Mouse (Mus musculus) liver, adult 2 months (tissue): ENCODE measurements around the gene Atp6v0c. TPM values are rescaled to one million over a fixed set of nuclear protein-coding genes. Genes with fewer than 3 reads are reported as not detected.

Experiments used
- DNase-seq: peaks from one replicate; pipeline ENCODE4 v3.0.0-alpha.2; 2011; ENCODE audit warnings: low read depth, low spot score; ENCODE audit errors: extremely low read depth
- H3K27ac ChIP-seq: fragments of 200-500 bp; replicated peaks from 2 replicates; pipeline ENCODE4 v1.5.1; 2012; ENCODE audit warnings: low read depth, mild to moderate bottlenecking, control low read depth, inconsistent platforms, low read length; ENCODE audit not compliant: insufficient read depth
- H3K27me3 ChIP-seq: fragments of 200-500 bp; 2 replicates; pipeline ENCODE4 v1.6.1; 2012; ENCODE audit warnings: mild to moderate bottlenecking, moderate library complexity, low read length, inconsistent platforms; ENCODE audit not compliant: control insufficient read depth, insufficient read depth
- H3K36me3 ChIP-seq: fragments of 200-500 bp; 2 replicates; pipeline ENCODE4 v1.6.1; 2012; ENCODE audit warnings: low read length, inconsistent platforms; ENCODE audit not compliant: control insufficient read depth, insufficient read depth
- H3K4me1 ChIP-seq: fragments of 200-500 bp; 2 replicates; pipeline ENCODE4 v1.6.1; 2011; ENCODE audit warnings: low read length; ENCODE audit not compliant: control insufficient read depth, insufficient read depth
- H3K4me3 ChIP-seq: fragments of 200-500 bp; 2 replicates; pipeline ENCODE4 v1.5.1; 2011; ENCODE audit warnings: low read depth, mild to moderate bottlenecking, control low read depth, low read length, moderate library complexity; ENCODE audit not compliant: insufficient read depth
- H3K79me2 ChIP-seq: fragments of 200-500 bp; 2 replicates; pipeline ENCODE4 v1.6.1; 2012; ENCODE audit warnings: inconsistent platforms, mild to moderate bottlenecking, low read length, moderate library complexity; ENCODE audit not compliant: control insufficient read depth, insufficient read depth
- H3K9ac ChIP-seq: fragments of 200-500 bp; 2 replicates; pipeline ENCODE4 v1.6.1; 2012; ENCODE audit warnings: low read depth, mild to moderate bottlenecking, control low read depth, inconsistent platforms, low read length
- CTCF ChIP-seq: fragments of 200-500 bp; IDR thresholded peaks from 2 replicates; pipeline ENCODE4 v1.5.1; 2011; ENCODE audit warnings: low read depth, low read length, control low read depth
- POLR2A ChIP-seq: fragments of 200-500 bp; IDR thresholded peaks from 2 replicates; pipeline ENCODE4 v1.6.1; 2011; ENCODE audit warnings: low read length, control low read depth; ENCODE audit not compliant: insufficient read depth; ENCODE audit errors: extremely low read depth
- WGBS: fragments of 180-500 bp; shearing (Covaris S2); methylation state at CpG from one replicate; pipeline ENCODE4 v1.1.7; 2018; 5-methylcytosine and 5-hydroxymethylcytosine counted together
- polyA plus RNA-seq: library from polyadenylated mRNA; depleted of rRNA; stranded (reverse); fragments of >200 nt; gene quantifications from 2 replicates; pipeline ENCODE4 v1.2.3, GENCODE M21; 2012
- total RNA-seq: library from RNA; depleted of rRNA; stranded (reverse); fragments of >200 nt; gene quantifications from 2 replicates; pipeline ENCODE4 v1.2.3, GENCODE M21; 2014

Atp6v0c gene
- total and polyA plus RNA-seq, 2 experiments = 40.0 to 644 TPM

DNA sequence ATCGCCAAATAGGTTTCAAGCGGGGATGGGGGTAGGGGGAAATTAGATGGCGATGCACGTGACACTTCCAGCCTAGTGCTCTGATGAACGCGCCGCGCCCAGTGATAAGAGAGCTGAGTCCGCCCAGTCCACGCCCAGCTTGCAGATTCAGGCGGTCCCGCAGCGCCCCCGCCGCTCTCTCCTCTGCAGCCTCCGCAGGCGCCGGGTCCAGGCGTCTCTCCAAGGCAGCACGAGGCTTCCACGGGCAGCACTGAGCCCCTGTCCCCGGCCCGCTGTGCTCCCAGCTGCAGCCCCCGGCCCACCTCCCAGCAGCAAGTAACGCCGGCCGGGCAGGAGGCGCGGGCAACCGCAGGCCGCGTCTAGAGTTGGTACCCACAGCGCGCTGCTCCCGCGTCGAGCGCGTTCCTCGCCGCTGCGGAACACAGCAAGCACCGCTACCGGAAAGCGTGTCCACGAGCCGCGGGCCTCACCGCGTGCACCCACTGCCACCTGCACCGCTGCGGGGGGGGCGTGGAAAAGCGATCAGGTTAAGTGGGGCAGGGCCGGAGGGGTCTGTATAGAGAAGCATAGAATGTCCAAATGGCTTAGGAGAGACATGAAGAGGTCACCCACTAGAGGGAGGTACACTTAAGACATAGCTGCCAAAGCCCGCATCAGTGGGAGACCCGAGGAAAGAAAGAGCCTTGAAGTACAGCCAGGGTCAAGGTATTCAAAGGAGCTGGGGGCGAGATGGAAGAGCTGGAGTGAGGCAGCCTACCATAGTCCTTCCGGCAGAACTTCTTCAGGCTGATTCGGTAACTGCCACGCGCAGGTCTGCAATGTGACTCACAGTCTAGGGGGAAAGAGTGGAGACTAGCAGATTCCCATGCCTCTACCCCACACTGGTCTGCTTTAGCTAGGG is 37.2 kb upstream of the Atp6v0c start:
- WGBS = 31% methylated on average over 61 of the region's 62 CpGs
- TF ChIP-seq CTCF (no peak), POLR2A (no peak)
- H3K36me3 ChIP-seq = no peaks in the 10 kb centered on the region
- H3K79me2 ChIP-seq = peaks cover 19% of the 10 kb centered on the region; the same call in 1 of the 2 replicates
- H3K4me3 ChIP-seq = peak overlapping the region; percentile 24; the same call in 1 of the 2 replicates
- peak overlapping the region; percentile 54 for H3K9ac ChIP-seq
- DNase-seq = no peak
- no peak overlapping the region for H3K27ac ChIP-seq
- peaks cover 44% of the 10 kb centered on the region for H3K4me1 ChIP-seq
- no peaks in the 10 kb centered on the region for H3K27me3 ChIP-seq

DNA sequence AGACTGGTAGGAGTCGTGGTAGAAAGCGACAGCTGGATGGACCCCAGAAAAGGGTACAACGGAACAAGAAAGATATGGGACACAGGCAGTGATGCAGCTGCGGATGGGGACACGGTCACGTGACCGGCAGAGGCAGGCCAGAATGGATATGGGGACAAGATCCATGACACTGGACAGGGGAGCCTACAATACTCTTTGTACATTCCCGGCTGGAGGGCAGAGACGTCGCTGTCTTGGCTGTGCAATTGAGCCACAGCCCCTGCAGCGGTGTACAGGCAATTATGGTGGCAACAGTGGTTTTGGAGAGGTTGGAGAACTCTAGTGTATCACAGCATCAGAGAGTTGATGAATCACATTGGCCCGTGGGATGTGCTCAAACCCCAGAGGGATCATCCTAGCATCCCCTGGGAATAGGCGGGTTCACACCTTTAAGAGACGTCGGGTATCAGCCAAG is 36.4 kb upstream of the Atp6v0c start:
- peak overlapping the region; percentile 17 for H3K27ac ChIP-seq
- H3K36me3 ChIP-seq = no peaks in the 10 kb centered on the region

DNA sequence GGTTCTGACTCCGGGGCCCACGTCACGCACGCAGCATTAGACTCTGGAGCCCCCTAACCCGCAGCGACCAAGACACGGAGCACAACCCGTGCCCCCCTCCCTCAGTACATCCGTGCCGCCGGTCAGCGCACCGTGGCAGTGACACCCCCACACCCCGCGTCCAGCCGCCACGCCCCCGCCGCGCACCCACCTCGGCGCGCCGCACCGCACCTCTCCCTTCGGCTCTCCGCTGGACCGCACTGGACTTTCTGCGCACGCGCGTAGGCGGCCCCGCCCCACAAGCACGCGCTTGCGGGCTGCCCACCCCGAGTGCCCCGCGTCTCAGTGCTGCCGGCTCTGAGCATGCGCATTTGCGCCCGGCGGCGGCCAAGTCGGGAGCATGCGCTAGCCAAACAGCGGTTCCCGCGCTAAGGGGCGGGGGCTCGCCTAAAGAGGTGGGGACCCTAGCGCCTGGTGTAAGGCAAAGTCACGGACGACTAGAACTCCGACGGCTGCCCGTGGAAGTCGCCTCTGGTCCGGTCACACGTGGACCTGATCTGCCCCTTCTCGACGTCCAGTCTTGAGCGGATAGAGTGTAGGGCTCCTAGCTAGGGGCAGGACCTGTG is 35.9 kb upstream of the Atp6v0c start, which contains the start of gene Tbc1d24:
Gene Tbc1d24, minus strand, starts transcription at position 279 of the 605 bp plus-strand sequence.
- Histone ChIP-seq H3K9ac (peak within 1 kb of the TSS; percentile 95), H3K36me3 (no peaks in the 10 kb centered on the region), H3K27ac (peak within 1 kb of the TSS; percentile 72), H3K27me3 (no peaks in the 10 kb centered on the region), H3K79me2 (peaks cover 19% of the 10 kb centered on the region; the same call in 1 of the 2 replicates), H3K4me1 (peaks cover 34% of the 10 kb centered on the region), H3K4me3 (peak within 1 kb of the TSS; percentile 82)
- peak; percentile 69 for DNase-seq
- WGBS = under 1% methylated on average over 65 of the region's 65 CpGs
- TF ChIP-seq CTCF (no peak), POLR2A (peak; percentile 51; the same call in 1 of the 2 replicates)

More for the DNA sequence above, 36.4 kb upstream of the Atp6v0c start:
- Histone ChIP-seq H3K79me2 (peaks cover 19% of the 10 kb centered on the region; the same call in 1 of the 2 replicates), H3K4me1 (peaks cover 39% of the 10 kb centered on the region), H3K27me3 (no peaks in the 10 kb centered on the region), H3K9ac (peak overlapping the region; percentile 95), H3K4me3 (peak overlapping the region; percentile 82; the same call in 1 of the 2 replicates)
- 13% methylated on average over 15 of the region's 15 CpGs for WGBS
- 0 out of 2 replicates have a peak, but pooled peaks have one; percentile 4 for TF ChIP-seq POLR2A
- TF ChIP-seq CTCF = no peak
- DNase-seq = no peak

DNA sequence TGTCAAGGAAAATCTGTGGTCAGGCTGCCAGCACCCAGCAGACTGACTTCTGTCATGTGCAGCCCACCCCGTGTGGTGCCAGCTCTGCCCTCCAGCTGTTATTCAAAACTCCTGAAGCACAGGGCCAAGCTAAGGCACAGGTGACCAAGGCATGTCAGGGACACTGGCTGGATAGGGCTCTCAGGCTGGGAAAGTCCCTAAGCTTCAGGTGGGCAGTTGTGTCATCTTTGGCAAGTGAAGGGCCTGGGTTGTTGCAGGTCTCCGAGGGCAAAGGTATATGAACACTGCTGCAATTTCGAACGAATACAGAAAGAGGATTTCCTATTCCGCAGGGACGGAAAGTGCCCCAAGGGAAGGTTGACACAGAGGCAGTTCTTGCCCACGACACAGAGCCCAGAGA is 35.3 kb upstream of the Atp6v0c start:
- Histone ChIP-seq H3K36me3 (no peaks in the 10 kb centered on the region), H3K4me1 (peaks cover 29% of the 10 kb centered on the region), H3K27ac (peak overlapping the region; percentile 72), H3K79me2 (peaks cover 22% of the 10 kb centered on the region; the same call in 1 of the 2 replicates), H3K4me3 (peak overlapping the region; percentile 82), H3K9ac (peak overlapping the region; percentile 95), H3K27me3 (no peaks in the 10 kb centered on the region)
- TF ChIP-seq CTCF = no peak
- TF ChIP-seq POLR2A = no peak
- 3% methylated on average over 7 of the region's 7 CpGs for WGBS
- peak; percentile 70 for DNase-seq

DNA sequence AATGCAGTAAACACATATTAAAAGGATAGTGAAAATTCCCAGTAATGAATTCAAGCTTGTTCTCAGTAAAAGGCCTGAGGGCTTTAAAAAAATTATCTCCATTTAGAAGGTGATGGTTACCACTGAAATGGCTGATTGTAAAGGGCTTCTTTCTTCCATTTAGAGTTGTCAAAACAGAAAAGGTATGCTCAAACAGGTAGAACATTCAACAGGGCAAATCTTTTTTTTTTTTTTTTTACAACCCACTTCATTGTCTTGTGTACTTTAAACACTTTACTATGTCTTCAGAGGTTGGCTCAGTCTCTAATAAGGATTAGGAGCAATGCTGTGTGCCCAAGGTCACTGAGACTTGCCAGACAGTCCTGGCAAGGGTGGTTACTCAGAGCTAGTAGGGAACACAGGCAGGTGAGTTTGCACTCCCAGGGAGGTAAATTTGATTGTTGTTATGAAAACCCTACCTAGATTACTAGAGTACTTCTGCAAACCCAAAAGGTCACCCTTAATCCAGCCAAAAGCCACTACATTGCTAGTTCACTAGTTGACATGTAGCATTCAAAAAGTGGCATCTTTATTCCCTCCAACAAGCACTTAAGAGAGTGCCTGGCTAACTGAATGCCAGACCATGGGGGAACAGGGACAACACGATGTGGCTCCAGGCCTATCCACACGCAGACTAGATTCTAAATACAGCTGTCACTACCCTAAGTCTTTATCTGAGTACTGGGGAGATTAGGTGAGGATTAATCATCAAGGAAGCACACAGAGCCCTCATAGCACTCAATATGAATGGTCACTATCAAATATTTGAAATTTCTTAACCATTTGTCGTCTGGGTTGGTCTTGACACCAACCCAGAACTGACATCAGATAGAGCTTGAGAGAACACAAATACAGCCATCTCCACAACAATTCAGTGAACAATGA is 34.4 kb upstream of the Atp6v0c start:
- peaks cover 31% of the 10 kb centered on the region for H3K4me1 ChIP-seq
- no peak overlapping the region; the same call in 1 of the 2 replicates for H3K27ac ChIP-seq
- no peak overlapping the region for H3K4me3 ChIP-seq
- WGBS = 30% methylated on average over 3 of the region's 3 CpGs
- peaks cover 32% of the 10 kb centered on the region; the same call in 1 of the 2 replicates for H3K79me2 ChIP-seq
- no peaks in the 10 kb centered on the region for H3K36me3 ChIP-seq
- TF ChIP-seq CTCF (no peak), POLR2A (no peak)
- H3K9ac ChIP-seq = no peak overlapping the region
- H3K27me3 ChIP-seq = no peaks in the 10 kb centered on the region
- peak; percentile 53 for DNase-seq
